Mouse (Mus musculus): ENCODE data around the gene 2310046K23Rik. TPM values are rescaled to one million over a fixed set of nuclear protein-coding genes. Genes with fewer than 3 reads are reported as not detected.

2310046K23Rik gene
- not detected in 2 replicates for polyA plus RNA-seq (2015; fragmentation: Nextera tagmentation; extraction: Ambion mirVana)

DNA sequence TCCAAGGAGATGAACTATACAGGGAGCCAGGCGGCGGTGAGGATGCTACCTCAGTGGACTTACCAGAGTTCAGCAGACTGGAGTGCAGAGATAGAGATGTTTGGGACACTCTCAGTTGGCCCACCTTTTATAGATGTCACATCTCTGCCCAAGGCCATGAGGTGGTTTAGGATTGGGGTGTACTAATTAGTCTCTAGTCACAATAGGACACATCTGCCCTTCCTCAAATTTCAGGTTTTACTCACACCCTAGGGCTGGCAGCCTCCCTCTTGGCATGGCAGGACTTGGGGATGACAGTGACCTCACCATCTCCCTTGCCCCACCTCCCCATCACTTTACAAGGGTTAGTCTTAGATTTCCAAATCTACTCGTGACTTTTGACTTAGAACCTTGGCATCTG lies at the start of gene 2310046K23Rik:
TSS of gene 2310046K23Rik (minus strand) at position 101 of the 400 bp plus-strand sequence.
- H3K4me1 ChIP-seq: no peaks in the 10 kb centered on the region
- ATAC-seq (ENCODE audit: insufficient number of reproducible peaks, insufficient read depth, low FRiP score, low TSS enrichment, low read depth): no peak
- no peaks in the 10 kb centered on the region for H3K36me3 ChIP-seq
- H3K4me2 ChIP-seq: no peak within 1 kb of the TSS
- H3K27ac ChIP-seq: no peak within 1 kb of the TSS
- WGBS: 88% methylated on average over 3 of the region's 3 CpGs
- H3K27me3 ChIP-seq: no peaks in the 10 kb centered on the region
- H3K9me3 ChIP-seq: no peaks in the 10 kb centered on the region
- H3K9ac ChIP-seq: no peak within 1 kb of the TSS
- H3K4me3 ChIP-seq: no peak within 1 kb of the TSS

DNA sequence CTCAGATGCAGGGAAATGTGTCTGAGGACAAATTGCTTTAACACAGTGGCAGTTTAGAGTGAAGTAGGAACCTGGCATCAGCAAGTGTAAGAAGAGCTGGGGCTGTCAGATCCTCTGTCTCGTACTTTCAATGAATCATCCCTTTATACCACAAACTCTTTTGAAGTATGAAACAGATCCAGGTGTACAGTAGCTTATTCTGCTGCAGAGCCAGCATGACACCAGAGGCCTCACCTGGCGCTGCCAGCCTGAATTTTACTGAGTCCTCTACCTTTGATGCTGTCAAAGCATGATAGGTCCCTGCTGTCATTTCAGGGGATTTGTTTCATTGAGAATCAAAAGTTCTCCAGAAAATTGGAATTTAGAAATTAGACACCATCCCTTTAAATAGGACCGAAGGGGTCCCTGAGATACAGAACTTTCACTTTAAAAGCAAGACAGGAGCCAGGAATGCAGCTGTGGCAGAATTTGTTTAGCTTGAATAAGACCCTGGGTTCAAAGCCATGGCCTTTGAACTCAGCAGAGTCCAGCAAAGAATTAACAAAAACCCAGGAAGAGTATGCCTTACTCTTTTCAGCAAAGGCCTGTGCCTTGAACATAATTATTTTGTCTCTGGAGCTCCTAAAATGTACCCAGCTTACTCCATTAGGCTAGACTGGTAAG lies 49.0 kb upstream of the 2310046K23Rik start:
- H3K4me2 ChIP-seq: no peak overlapping the region
- no peaks in the 10 kb centered on the region for H3K36me3 ChIP-seq
- no peaks in the 10 kb centered on the region for H3K27me3 ChIP-seq
- no peaks in the 10 kb centered on the region for H3K9me3 ChIP-seq
- no peak overlapping the region for H3K4me3 ChIP-seq
- no peak overlapping the region for H3K9ac ChIP-seq
- ATAC-seq (ENCODE audit: insufficient number of reproducible peaks, insufficient read depth, low FRiP score, low TSS enrichment, low read depth): no peak
- H3K4me1 ChIP-seq: no peaks in the 10 kb centered on the region
- WGBS: 42% methylated on average over 3 of the region's 3 CpGs
- no peak overlapping the region for H3K27ac ChIP-seq

DNA sequence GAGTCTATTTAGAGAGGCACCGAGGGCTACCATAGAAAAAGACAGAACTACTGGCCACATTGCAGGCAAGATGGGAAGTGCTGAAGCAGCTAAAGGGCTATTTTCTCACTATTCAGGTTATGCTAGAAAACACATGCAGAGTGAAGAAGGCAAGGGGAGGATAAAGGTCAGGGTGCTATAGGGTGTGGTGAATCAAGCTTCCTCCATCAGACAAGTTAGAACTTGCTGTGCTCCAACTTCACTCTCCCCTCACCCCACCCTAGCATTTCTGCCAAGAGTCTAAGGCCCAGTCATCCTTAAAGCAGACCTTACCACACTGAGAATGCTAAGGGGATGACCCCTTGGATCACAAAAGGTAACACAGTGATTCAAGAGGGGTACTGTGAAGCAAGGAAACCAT lies 45.2 kb upstream of the 2310046K23Rik start:
- no peak for ATAC-seq (ENCODE audit: insufficient number of reproducible peaks, insufficient read depth, low FRiP score, low TSS enrichment, low read depth)
- H3K4me3 ChIP-seq: no peak overlapping the region
- no peak overlapping the region for H3K4me2 ChIP-seq
- no peaks in the 10 kb centered on the region for H3K9me3 ChIP-seq
- no peaks in the 10 kb centered on the region for H3K4me1 ChIP-seq
- H3K9ac ChIP-seq: no peak overlapping the region
- WGBS: 69% methylated on average over 1 of the region's 1 CpGs
- no peak overlapping the region for H3K27ac ChIP-seq
- no peaks in the 10 kb centered on the region for H3K27me3 ChIP-seq
- H3K36me3 ChIP-seq: no peaks in the 10 kb centered on the region

DNA sequence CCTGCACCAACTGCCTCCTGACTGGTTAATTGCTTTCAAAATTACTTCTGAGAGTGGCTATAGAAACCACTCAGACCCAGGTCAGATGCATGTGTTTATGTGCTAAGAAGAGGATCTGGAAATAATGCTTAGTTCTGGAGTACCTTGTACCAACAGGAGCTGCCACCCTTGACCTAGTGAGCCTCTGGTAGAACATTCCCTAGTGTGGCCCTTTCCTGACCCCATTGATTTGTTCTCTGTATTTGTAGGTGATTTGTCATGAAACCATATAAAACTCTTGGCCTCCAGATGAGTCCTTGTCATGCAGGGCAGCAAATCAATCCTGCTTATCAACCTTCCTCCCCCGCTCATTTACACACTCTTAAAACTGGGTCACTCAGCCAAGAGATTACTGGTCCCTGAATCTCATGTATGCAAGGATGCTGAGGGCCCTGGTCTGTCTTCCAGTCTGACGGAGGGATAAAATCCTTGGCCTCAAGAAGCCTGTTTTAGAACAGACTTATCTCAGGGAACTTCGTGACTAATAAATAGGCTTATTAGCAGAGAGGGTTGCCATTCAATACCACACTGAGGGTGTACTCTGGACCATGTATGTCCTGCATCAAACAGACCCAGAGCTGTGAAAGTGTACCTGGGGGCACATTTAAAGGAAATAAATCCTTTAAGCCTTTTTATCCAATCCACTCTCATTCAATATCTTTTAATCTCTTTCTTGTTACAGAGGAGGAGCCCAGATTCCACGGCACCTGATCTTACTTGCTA lies 44.5 kb upstream of the 2310046K23Rik start:
- Histone ChIP-seq H3K27me3 (no peaks in the 10 kb centered on the region), H3K36me3 (no peaks in the 10 kb centered on the region), H3K9me3 (no peaks in the 10 kb centered on the region), H3K27ac (no peak overlapping the region), H3K4me3 (no peak overlapping the region), H3K4me1 (no peaks in the 10 kb centered on the region), H3K4me2 (no peak overlapping the region), H3K9ac (no peak overlapping the region)
- 67% methylated on average over 4 of the region's 4 CpGs for WGBS
- no peak for ATAC-seq (ENCODE audit: insufficient number of reproducible peaks, insufficient read depth, low FRiP score, low TSS enrichment, low read depth)

DNA sequence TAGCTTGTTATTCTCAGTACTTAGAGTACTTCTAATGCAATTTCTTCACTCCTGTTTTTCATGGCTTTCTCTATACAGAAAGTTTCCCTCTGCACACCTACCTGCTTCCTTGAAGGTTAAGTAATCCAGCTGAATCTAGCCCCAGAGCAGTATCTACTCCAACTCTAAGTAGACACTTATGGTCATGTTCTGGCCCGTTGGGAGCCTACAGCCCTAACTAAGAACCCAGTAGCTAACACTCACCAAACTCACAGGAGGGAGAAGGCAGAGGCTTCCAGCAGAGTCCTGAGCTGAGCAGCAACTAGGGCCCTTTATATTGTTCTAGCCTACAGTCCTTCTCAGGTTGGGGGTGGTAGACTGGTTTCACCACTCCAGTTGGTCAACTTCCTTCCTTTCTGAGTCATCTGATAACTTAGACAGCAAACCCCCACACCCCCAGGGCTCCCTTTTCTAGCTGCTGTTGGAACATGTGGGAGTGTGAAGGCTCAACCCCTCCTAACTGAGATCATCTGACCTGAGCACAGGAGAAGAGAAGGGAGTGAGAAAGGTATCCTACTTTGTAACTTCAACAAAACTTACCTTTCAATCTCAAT lies 39.2 kb upstream of the 2310046K23Rik start, which contains the start of gene Ivl:
TSS of gene Ivl (minus strand) at position 287 of the 593 bp plus-strand sequence.
- Histone ChIP-seq H3K27me3 (no peaks in the 10 kb centered on the region), H3K27ac (no peak within 1 kb of the TSS), H3K4me3 (no peak within 1 kb of the TSS), H3K9ac (no peak within 1 kb of the TSS), H3K4me2 (no peak within 1 kb of the TSS), H3K9me3 (no peaks in the 10 kb centered on the region), H3K36me3 (no peaks in the 10 kb centered on the region), H3K4me1 (no peaks in the 10 kb centered on the region)
- WGBS: 81% methylated on average over 1 of the region's 1 CpGs
- no peak for ATAC-seq (ENCODE audit: insufficient number of reproducible peaks, insufficient read depth, low FRiP score, low TSS enrichment, low read depth)

DNA sequence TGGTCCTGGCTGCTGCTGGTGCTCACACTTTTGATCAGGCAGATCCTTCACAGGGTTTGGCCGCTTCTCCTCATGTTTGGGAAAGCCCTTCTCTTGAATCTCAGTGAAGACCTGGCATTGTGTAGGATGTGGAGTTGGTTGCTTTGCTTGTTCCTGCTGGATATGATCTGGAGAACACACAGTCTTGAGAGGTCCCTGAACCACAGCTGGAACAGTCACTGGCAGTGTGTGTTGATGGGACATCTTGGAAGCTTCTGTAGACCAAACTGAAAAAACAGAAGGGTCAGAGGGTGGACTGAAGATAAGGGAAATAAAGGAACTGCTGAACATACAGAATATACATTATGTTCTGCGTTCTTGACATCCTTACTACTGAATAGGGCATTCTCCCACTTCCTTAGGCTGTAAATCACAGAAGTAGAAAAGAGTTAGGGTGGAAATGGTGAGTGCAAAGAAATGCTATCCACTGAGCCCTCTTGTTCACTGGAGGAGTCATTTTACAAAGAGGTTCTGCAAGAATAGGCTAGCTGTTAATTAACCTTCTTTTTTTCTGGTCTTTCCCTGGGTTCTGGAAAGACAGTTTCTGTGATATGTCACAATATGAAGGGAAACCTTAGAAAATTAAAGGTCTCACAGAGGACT lies 38.3 kb upstream of the 2310046K23Rik start:
- WGBS: 60% methylated on average over 2 of the region's 2 CpGs
- H3K9ac ChIP-seq: no peak overlapping the region
- no peaks in the 10 kb centered on the region for H3K27me3 ChIP-seq
- no peak overlapping the region for H3K27ac ChIP-seq
- no peak overlapping the region for H3K4me3 ChIP-seq
- ATAC-seq (ENCODE audit: insufficient number of reproducible peaks, insufficient read depth, low FRiP score, low TSS enrichment, low read depth): no peak
- H3K36me3 ChIP-seq: no peaks in the 10 kb centered on the region
- H3K4me1 ChIP-seq: no peaks in the 10 kb centered on the region
- no peak overlapping the region for H3K4me2 ChIP-seq
- H3K9me3 ChIP-seq: no peaks in the 10 kb centered on the region

DNA sequence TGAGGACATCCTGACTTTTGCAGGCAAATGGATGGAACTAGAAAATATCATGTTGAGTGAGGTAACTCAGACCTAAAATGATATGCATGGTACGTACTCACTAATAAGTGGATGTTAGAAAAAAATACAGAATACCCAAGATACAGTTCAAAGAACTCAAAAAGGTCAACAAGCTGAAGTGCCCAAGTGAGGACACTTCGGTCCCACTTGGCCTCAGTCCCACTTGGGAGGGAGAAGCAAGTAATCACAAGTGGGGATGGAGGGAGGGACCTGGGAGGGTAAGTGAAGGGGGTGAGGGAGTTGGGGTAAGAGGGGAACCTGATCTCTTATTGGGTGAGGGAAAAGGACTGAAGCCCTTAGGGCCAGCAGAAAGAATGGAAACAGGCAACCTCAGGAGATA lies 34.4 kb upstream of the 2310046K23Rik start:
- no peak for ATAC-seq (ENCODE audit: insufficient number of reproducible peaks, insufficient read depth, low FRiP score, low TSS enrichment, low read depth)
- 86% methylated on average over 2 of the region's 2 CpGs for WGBS
- no peaks in the 10 kb centered on the region for H3K36me3 ChIP-seq
- H3K4me3 ChIP-seq: no peak overlapping the region
- H3K4me2 ChIP-seq: no peak overlapping the region
- H3K4me1 ChIP-seq: no peaks in the 10 kb centered on the region
- H3K9me3 ChIP-seq: no peaks in the 10 kb centered on the region
- H3K9ac ChIP-seq: no peak overlapping the region
- no peaks in the 10 kb centered on the region for H3K27me3 ChIP-seq
- H3K27ac ChIP-seq: no peak overlapping the region

DNA sequence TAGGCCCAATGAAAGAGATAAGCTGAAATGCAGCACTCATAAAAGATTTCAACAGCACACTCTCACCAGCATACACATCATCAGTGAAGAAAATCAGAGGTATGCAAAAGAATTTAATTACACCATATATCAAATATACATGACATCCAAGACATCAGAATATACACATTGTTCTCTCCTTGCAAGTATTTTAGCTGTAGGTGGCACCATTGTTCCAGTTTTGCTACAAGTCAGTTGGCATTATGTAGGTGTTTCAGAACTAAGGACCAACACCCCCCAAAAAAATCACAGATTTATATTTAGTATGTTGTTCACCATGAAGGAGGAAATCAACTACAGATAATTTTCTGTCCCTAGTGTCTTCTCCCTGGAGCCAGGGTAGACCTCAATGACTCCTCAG lies 31.1 kb upstream of the 2310046K23Rik start:
- Histone ChIP-seq H3K4me3 (no peak overlapping the region), H3K9ac (no peak overlapping the region)
- ATAC-seq (ENCODE audit: insufficient number of reproducible peaks, insufficient read depth, low FRiP score, low TSS enrichment, low read depth): no peak

DNA sequence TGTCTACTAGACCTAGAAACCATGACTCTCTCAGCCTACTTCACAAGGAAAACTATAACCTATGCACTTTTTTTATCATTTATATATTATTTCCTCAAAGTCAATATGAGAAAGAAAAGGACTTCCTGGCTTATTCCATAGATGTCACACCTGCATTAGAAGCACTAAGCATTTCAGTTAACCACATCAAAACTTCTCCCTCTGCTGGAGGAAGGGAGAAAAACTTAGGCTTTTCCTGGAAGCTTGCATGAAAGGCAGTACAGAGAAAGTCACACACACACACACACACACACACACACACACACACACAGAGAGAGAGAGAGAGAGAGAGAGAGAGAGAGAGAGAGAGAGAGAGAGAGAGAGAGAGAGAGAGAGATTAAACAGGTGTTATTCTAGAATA lies 22.0 kb downstream of the 2310046K23Rik start:
- no peaks in the 10 kb centered on the region for H3K27me3 ChIP-seq
- H3K4me1 ChIP-seq: no peaks in the 10 kb centered on the region
- H3K27ac ChIP-seq: no peak overlapping the region
- no peak for ATAC-seq (ENCODE audit: insufficient number of reproducible peaks, insufficient read depth, low FRiP score, low TSS enrichment, low read depth)
- H3K9ac ChIP-seq: no peak overlapping the region
- H3K4me3 ChIP-seq: no peak overlapping the region
- no peaks in the 10 kb centered on the region for H3K9me3 ChIP-seq
- no peak overlapping the region for H3K4me2 ChIP-seq
- H3K36me3 ChIP-seq: no peaks in the 10 kb centered on the region

More for the DNA sequence above, 31.1 kb upstream of the 2310046K23Rik start:
- Histone ChIP-seq H3K4me2 (no peak overlapping the region), H3K9me3 (no peaks in the 10 kb centered on the region), H3K27ac (no peak overlapping the region), H3K36me3 (no peaks in the 10 kb centered on the region), H3K4me1 (no peaks in the 10 kb centered on the region), H3K27me3 (no peaks in the 10 kb centered on the region)

DNA sequence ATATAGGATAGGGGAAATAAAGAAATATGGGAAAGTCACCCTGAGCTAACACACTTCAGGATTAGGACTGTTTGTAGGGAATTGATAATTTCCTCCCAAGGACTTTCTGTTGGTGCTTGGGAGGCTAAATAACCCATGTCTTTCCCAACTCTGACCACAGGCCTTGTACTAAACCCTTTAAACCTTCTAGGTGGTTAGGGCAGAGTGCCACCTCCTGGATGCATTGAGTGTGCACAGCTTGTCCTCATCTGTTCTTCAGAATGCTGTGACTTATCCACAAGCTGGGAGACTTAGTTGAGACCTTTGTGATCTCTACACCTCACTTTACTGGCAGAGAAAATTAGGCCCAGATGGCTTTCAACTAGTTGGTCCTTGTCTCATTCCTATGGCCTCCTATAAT lies 23.5 kb downstream of the 2310046K23Rik start:
- H3K4me1 ChIP-seq: no peaks in the 10 kb centered on the region
- no peaks in the 10 kb centered on the region for H3K9me3 ChIP-seq
- H3K9ac ChIP-seq: no peak overlapping the region
- H3K27ac ChIP-seq: no peak overlapping the region
- H3K36me3 ChIP-seq: no peaks in the 10 kb centered on the region
- ATAC-seq (ENCODE audit: insufficient number of reproducible peaks, insufficient read depth, low FRiP score, low TSS enrichment, low read depth): no peak
- H3K27me3 ChIP-seq: no peaks in the 10 kb centered on the region
- no peak overlapping the region for H3K4me3 ChIP-seq
- no peak overlapping the region for H3K4me2 ChIP-seq

DNA sequence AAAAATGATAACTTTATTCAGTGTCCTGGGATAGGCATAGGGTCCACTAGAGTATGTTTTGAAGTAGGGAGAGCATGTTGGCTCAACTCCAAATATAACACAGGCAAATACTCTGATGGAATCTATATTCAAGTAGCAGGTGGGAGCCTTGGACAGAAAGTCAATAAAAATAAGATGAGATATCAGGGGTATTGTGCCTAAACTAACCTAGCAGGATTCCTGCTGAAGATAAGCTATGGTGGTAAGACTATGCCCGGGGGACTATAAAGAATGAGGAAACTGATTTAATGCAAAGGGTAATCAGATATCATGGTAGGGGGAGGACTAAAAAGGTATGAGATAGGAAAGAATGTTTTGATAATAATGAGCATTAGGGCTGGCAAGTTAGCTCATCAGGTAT lies 26.1 kb downstream of the 2310046K23Rik start:
- ATAC-seq (ENCODE audit: insufficient number of reproducible peaks, insufficient read depth, low FRiP score, low TSS enrichment, low read depth): no peak
- Histone ChIP-seq H3K27ac (no peak overlapping the region), H3K36me3 (no peaks in the 10 kb centered on the region), H3K4me2 (no peak overlapping the region), H3K9ac (no peak overlapping the region), H3K9me3 (no peaks in the 10 kb centered on the region), H3K4me1 (no peaks in the 10 kb centered on the region), H3K27me3 (no peaks in the 10 kb centered on the region), H3K4me3 (no peak overlapping the region)
- 88% methylated on average over 1 of the region's 1 CpGs for WGBS

DNA sequence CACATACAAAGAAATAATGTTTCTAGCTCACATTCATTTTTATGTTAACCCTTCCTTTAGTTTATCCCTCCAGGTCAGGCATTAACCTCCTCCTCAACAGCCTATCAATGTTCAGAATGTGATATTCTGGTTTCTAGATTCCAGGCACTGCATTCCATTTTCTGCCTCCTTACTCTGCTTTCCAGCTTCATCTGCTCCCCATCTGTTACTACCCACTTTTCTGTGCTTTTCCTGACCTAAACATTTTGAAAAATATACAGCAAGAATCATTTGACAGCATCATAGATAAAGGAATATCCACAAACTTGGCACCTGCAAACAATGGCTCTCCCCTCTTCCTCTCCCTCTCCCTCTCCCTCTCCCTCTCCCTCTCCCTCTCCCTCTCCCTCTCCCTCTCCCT lies 30.8 kb downstream of the 2310046K23Rik start:
- ATAC-seq (ENCODE audit: insufficient number of reproducible peaks, insufficient read depth, low FRiP score, low TSS enrichment, low read depth): no peak
- H3K9me3 ChIP-seq: no peaks in the 10 kb centered on the region
- H3K4me1 ChIP-seq: no peaks in the 10 kb centered on the region
- H3K27ac ChIP-seq: no peak overlapping the region
- no peaks in the 10 kb centered on the region for H3K27me3 ChIP-seq
- no peak overlapping the region for H3K4me2 ChIP-seq
- no peak overlapping the region for H3K4me3 ChIP-seq
- H3K9ac ChIP-seq: no peak overlapping the region
- no peaks in the 10 kb centered on the region for H3K36me3 ChIP-seq
